Mouse (Mus musculus) lung, adult 2 months (tissue): Measurements from ENCODE around the gene Psma1.

ENCODE experiments used
- CTCF ChIP-seq: fragments of 200-500 bp; IDR thresholded peaks from 2 replicates; pipeline ENCODE4 v1.5.1; 2011; ENCODE audit warnings: mild to moderate bottlenecking, low read length, control low read depth; ENCODE audit not compliant: insufficient read depth
- POLR2A ChIP-seq: fragments of 200-500 bp; IDR thresholded peaks from 2 replicates; pipeline ENCODE4 v1.6.1; 2011; ENCODE audit warnings: low read depth, mild to moderate bottlenecking, control low read depth, low read length, borderline replicate concordance; ENCODE audit errors: extremely low read depth

DNA sequence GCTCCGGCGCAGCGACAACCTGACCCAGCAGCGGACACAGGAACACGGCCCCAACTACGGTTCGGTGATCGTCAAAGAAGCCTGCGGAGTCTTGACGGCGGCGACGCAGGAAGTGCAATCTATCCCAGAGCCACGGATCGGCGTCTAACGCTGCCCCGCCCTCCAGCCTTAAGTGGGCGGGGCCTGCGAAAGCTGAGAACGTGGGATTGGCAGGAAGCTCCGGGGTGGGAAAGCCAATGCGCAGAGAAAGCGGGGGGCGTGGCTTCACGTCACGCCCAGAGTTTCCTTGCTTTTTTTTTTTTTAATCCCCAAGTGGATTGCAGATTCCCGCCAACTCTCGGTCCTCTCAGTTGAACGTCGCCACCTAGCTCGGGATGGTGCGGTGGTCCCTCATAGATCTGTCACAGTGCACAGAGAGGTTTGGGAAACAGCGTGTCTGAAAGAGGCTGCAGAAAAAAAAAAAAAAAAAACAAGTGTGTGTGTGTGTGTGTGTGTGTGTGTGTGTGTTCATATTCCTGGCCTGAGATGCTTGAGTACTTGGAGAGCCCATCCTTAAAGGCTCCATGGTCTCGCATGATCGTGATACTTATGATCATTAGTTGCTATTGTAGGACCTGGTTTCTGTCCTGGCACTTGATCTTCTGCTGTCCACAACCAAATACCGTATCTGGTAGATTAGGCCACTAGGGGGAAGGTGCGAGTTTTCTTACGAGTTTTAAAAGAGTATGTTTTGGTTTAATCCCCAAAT is at the start of gene Psma1:
- TF ChIP-seq CTCF = no peak
- TF ChIP-seq POLR2A = peak; percentile 91; the same call in 1 of the 2 replicates
